ENCODE assay signal across 13 mouse cellular contexts in genomic region chr1:86438501-86438900, GRCm38 (mm10). TPM values are rescaled to one million over a fixed set of nuclear protein-coding genes. Genes with fewer than 3 reads are reported as not detected.
A peak's percentile ranks its signal among the peaks of the same experiment; 100 is the strongest.
DNase-seq lines count a peak whose midpoint lies in the region; ATAC-seq and TF ChIP-seq lines count a peak whose summit lies in the region.
"Had no signal": no experiment of that assay in that cellular context is flagged by ENCODE, and none has a peak within 500 bp of the region (broad histone marks: within the 10 kb centered on the region; RNA-seq: fewer than 3 reads in every experiment).

No protein-coding gene starts in this region.

- ATAC-seq in liver, postnatal 0 days, result no peak

- peaks cover 60% of the 10 kb centered on the region for H3K4me1 ChIP-seq in liver, postnatal 0 days (ENCODE audit: insufficient read depth)

- H3K36me3 ChIP-seq in liver, postnatal 0 days (replicated peaks; ENCODE audit: insufficient read depth, low read length), result no peaks in the 10 kb centered on the region
- H3K36me3 ChIP-seq: G1E had no signal

- H3K27me3 ChIP-seq in liver, postnatal 0 days (ENCODE audit: insufficient read depth, low read length), result no peaks in the 10 kb centered on the region

- H3K27ac ChIP-seq in liver, postnatal 0 days (ENCODE audit: low read depth), result no peak overlapping the region

- intact Hi-C loops in heart, postnatal 36 days (cut with DNase I), result loop anchor here (5.0 kb wide), 1 partner anchor 144 kb away; the partner anchor contains the start of genes Cops7b and Pde6d

- TF ChIP-seq CTCF in liver, postnatal 0 days (IDR thresholded peaks at IDR 0.05; ENCODE audit: low read depth), result peak; percentile 57

- 71% methylated on average over 2 of the region's 2 CpGs for WGBS in liver, postnatal 0 days (ENCODE audit: insufficient replicate concordance)

- DNase-seq in heart, adult 8-10 months (ENCODE audit: low spot score), result peak; percentile 21
- DNase-seq in heart, postnatal 36 days, result no peak
- DNase-seq in liver, postnatal 0 days, result no peak
- DNase-seq in liver (no peak), MN1 (ENCODE audit: low spot score) (peak; percentile 71)
- peak; percentile 52 for DNase-seq in lung, postnatal 36 days
- DNase-seq in spleen, postnatal 10 days (ENCODE audit: low spot score in 2 of 2), result no peak
- DNase-seq in urinary bladder, adult 2 months (ENCODE audit: low spot score), result no peak

- H3K4me3 ChIP-seq in liver, postnatal 0 days (ENCODE audit: low read depth, low read length), result no peak overlapping the region

- H3K9ac ChIP-seq in liver, postnatal 0 days (replicated peaks), result no peak overlapping the region

- H3K9me3 ChIP-seq in liver, postnatal 0 days (ENCODE audit: low read length), result no peaks in the 10 kb centered on the region
- H3K9me3 ChIP-seq: G1E had no signal

- no peak for TF ChIP-seq EP300 in liver, postnatal 0 days (IDR thresholded peaks at IDR 0.05; ENCODE audit: low read depth)

- H3K4me2 ChIP-seq in liver, postnatal 0 days (ENCODE audit: low read depth, low read length), result no peak overlapping the region

RNA-seq across cellular contexts. Expression of gene Tex44, which starts 12.4 kb away (rescaled TPM):
- not detected for total RNA-seq in heart, adult 8-10 months (2022)
- not detected for total RNA-seq in heart, postnatal 36 days (2021)
- polyA plus RNA-seq in liver, postnatal 0 days (2015; fragmentation: Nextera tagmentation; extraction: Ambion mirVana), result not detected in 2 replicates
- not detected in 2 replicates for polyA plus RNA-seq in urinary bladder, adult 2 months (2012; rRNA removed)
- total RNA-seq: layer of hippocampus, postnatal 14 days; megakaryocyte, adult 5-6 weeks had no signal
- polyA plus RNA-seq: G1E; heart, embryonic 14.5 days; stomach, embryonic 14.5 days had no signal

RNA-seq across cellular contexts. Expression of gene Nmur1, which starts 12.5 kb away (rescaled TPM):
- total RNA-seq in heart, adult 8-10 months (2022), result not detected
- total RNA-seq in heart, postnatal 36 days (2021), result not detected
- polyA plus RNA-seq in liver, postnatal 0 days (2015; fragmentation: Nextera tagmentation; extraction: Ambion mirVana), result not detected in 2 replicates
- 0.21 and 0.43 TPM in 2 replicates for polyA plus RNA-seq in urinary bladder, adult 2 months (2012; rRNA removed)
- total RNA-seq: G1E; layer of hippocampus, postnatal 14 days; megakaryocyte, adult 5-6 weeks had no signal
- polyA plus RNA-seq: G1E; heart, embryonic 14.5 days; stomach, embryonic 14.5 days had no signal

Comparison
In these comparisons a context has a peak if more than half of its experiments do, and no peak if none do; other contexts are left out.
1. DNase-seq: peak in heart, adult 8-10 months (single experiment), MN1 (single experiment) and lung, postnatal 36 days (single experiment); none in heart, postnatal 36 days (0 of 2), liver, postnatal 0 days (single experiment), liver (single experiment), spleen, postnatal 10 days (0 of 2) and urinary bladder, adult 2 months (single experiment).